Mouse (Mus musculus): ENCODE results near the gene Pex7.

The Pex7 gene

GRCm38 (mm10) chr10:19876669-19877068 is 30.8 kb downstream of the Pex7 start:
- no peak for DNase-seq (ENCODE audit: low spot score)

GRCm38 (mm10) chr10:19875346-19875745 is 32.1 kb downstream of the Pex7 start:
- DNase-seq (ENCODE audit: low spot score) = no peak

- DNase-seq (ENCODE audit: low spot score) = no peak
Observed at GRCm38 (mm10) chr10:19855597-19856306, 51.7 kb downstream of the Pex7 start.

- DNase-seq (ENCODE audit: low spot score) = no peak
Observed at GRCm38 (mm10) chr10:19853609-19854008, 53.9 kb downstream of the Pex7 start.

GRCm38 (mm10) chr10:19852776-19853175 is 54.7 kb downstream of the Pex7 start:
- no peak for DNase-seq (ENCODE audit: low spot score)

GRCm38 (mm10) chr10:19850998-19851691 is 56.3 kb downstream of the Pex7 start, which contains the start of gene Slc35d3:
Gene Slc35d3 (minus strand): TSS chr10:19851459.
- peak; percentile 11 for DNase-seq (ENCODE audit: low spot score)

GRCm38 (mm10) chr10:19850544-19850997 is 56.9 kb downstream of the Pex7 start:
- no peak for DNase-seq (ENCODE audit: low spot score)

- no peak for DNase-seq (ENCODE audit: low spot score)
Observed at GRCm38 (mm10) chr10:19849771-19850365, 57.6 kb downstream of the Pex7 start.

GRCm38 (mm10) chr10:19848928-19849770 is 58.3 kb downstream of the Pex7 start:
- DNase-seq (ENCODE audit: low spot score) = no peak

GRCm38 (mm10) chr10:19839836-19840235 is 67.7 kb downstream of the Pex7 start:
- no peak for DNase-seq (ENCODE audit: low spot score)

GRCm38 (mm10) chr10:19835887-19836710 is 71.4 kb downstream of the Pex7 start:
- DNase-seq (ENCODE audit: low spot score) = no peak

- DNase-seq (ENCODE audit: low spot score) = no peak
Observed at GRCm38 (mm10) chr10:19834222-19834621, 73.3 kb downstream of the Pex7 start.

- no peak for DNase-seq (ENCODE audit: low spot score)
Observed at GRCm38 (mm10) chr10:19831072-19831849, 76.2 kb downstream of the Pex7 start.

GRCm38 (mm10) chr10:19820986-19821385 is 86.5 kb downstream of the Pex7 start:
- no peak for DNase-seq (ENCODE audit: low spot score)

GRCm38 (mm10) chr10:19818723-19819355 is 88.7 kb downstream of the Pex7 start:
- no peak for DNase-seq (ENCODE audit: low spot score)

- no peak for DNase-seq (ENCODE audit: low spot score)
Observed at GRCm38 (mm10) chr10:19815371-19815770, 92.1 kb downstream of the Pex7 start.

- peak; percentile 48 for DNase-seq (ENCODE audit: low spot score)
Observed at GRCm38 (mm10) chr10:19811436-19812172, 95.9 kb downstream of the Pex7 start.

- DNase-seq (ENCODE audit: low spot score) = no peak
Observed at GRCm38 (mm10) chr10:19804763-19805162, 102.7 kb downstream of the Pex7 start.

All from layer of hippocampus, adult 11-12 months (tissue).